Mouse (Mus musculus) hindbrain, embryonic 14.5 days (tissue): ENCODE results near the gene Ankrd34b. TPM values are rescaled to one million over a fixed set of nuclear protein-coding genes. Genes with fewer than 3 reads are reported as not detected.
A peak's percentile ranks its signal among the peaks of the same experiment; 100 is the strongest.

Experiments
- ATAC-seq: fragments of 200-750 bp; cut with Nextera tagmentation; 2 replicates; pipeline ENCODE4 v1.8.0; 2017; ENCODE audit warnings: moderate number of reproducible peaks, mild to moderate bottlenecking, moderate TSS enrichment, moderate library complexity; ENCODE audit not compliant: low FRiP score
- DNase-seq: peaks from one replicate; pipeline ENCODE4 v3.0.0-alpha.2; 2015; ENCODE audit warnings: low spot score
- H3K27ac ChIP-seq: fragments of 300-500 bp; sonication (generic); 2 replicates; pipeline ENCODE4 v1.5.1; 2014; ENCODE audit warnings: mild to moderate bottlenecking, moderate library complexity
- H3K27me3 ChIP-seq: fragments of 300-500 bp; sonication (generic); 2 replicates; pipeline ENCODE4 v1.6.1; 2014; ENCODE audit warnings: mild to moderate bottlenecking, low read length, mixed read lengths; ENCODE audit not compliant: control insufficient read depth, insufficient read depth
- H3K36me3 ChIP-seq: fragments of 300-500 bp; sonication (generic); replicated peaks from 2 replicates; pipeline ENCODE4 v1.6.1; 2014; ENCODE audit not compliant: control insufficient read depth, insufficient read depth
- H3K4me1 ChIP-seq: fragments of 300-500 bp; sonication (generic); replicated peaks from 2 replicates; pipeline ENCODE4 v1.6.1; 2014; ENCODE audit warnings: antibody characterized with exemption, low read length, mixed read lengths; ENCODE audit not compliant: control insufficient read depth, insufficient read depth
- H3K4me2 ChIP-seq: fragments of 300-500 bp; sonication (generic); replicated peaks from 2 replicates; pipeline ENCODE4 v1.6.1; 2014; ENCODE audit warnings: mild to moderate bottlenecking, moderate library complexity
- H3K4me3 ChIP-seq: fragments of 300-500 bp; sonication (generic); replicated peaks from 2 replicates; pipeline ENCODE4 v1.5.1; 2014; ENCODE audit warnings: mild to moderate bottlenecking, low read length
- H3K9ac ChIP-seq: fragments of 300-500 bp; sonication (generic); 2 replicates; pipeline ENCODE4 v1.6.1; 2014
- H3K9me3 ChIP-seq: fragments of 300-500 bp; sonication (generic); 2 replicates; pipeline ENCODE4 v1.6.1; 2016; ENCODE audit warnings: low read length; ENCODE audit not compliant: control insufficient read depth
- WGBS: fragments of 180-500 bp; shearing (Covaris S2); extraction: QIAGEN DNeasy Blood & Tissue Kit; methylation state at CpG from one replicate; pipeline ENCODE4 v1.1.7; 2014; 5-methylcytosine and 5-hydroxymethylcytosine counted together
- polyA plus RNA-seq: library from polyadenylated mRNA; unstranded; fragments of >200 nt; fragmentation: Nextera tagmentation; extraction: Ambion mirVana; gene quantifications from 2 replicates; pipeline ENCODE4 v1.2.1, GENCODE M21; 2014

Ankrd34b gene
- polyA plus RNA-seq = 2.7 and 3.5 TPM in 2 replicates

GRCm38 (mm10) chr13:92425758-92426264 is at the start of gene Ankrd34b:
TSS of gene Ankrd34b (plus strand) at chr13:92425896.
- under 1% methylated on average over 53 of the region's 54 CpGs for WGBS
- peak; percentile 89 for ATAC-seq
- H3K27ac ChIP-seq = no peak within 1 kb of the TSS

GRCm38 (mm10) chr13:92387367-92387766 is 38.3 kb upstream of the Ankrd34b start:
- DNase-seq (no peak), ATAC-seq (no peak)
- no peaks in the 10 kb centered on the region for H3K27me3 ChIP-seq
- no peak overlapping the region for H3K4me3 ChIP-seq
- H3K9me3 ChIP-seq = no peaks in the 10 kb centered on the region
- WGBS = 84% methylated on average over 3 of the region's 3 CpGs
- H3K27ac ChIP-seq = no peak overlapping the region
- H3K4me1 ChIP-seq = no peaks in the 10 kb centered on the region
- H3K9ac ChIP-seq = no peak overlapping the region
- H3K36me3 ChIP-seq = no peaks in the 10 kb centered on the region
- H3K4me2 ChIP-seq = no peak overlapping the region

More at GRCm38 (mm10) chr13:92425758-92426264, at the start of gene Ankrd34b:
- H3K9me3 ChIP-seq = no peaks in the 10 kb centered on the region
- DNase-seq = peak; percentile 58
- H3K4me3 ChIP-seq = peak within 1 kb of the TSS; percentile 73
- peak within 1 kb of the TSS; percentile 98 for H3K4me2 ChIP-seq
- H3K4me1 ChIP-seq = 0 out of 2 replicates have a peak, but pooled peaks cover 4% of the 10 kb centered on the region
- peaks cover 44% of the 10 kb centered on the region for H3K27me3 ChIP-seq
- no peaks in the 10 kb centered on the region for H3K36me3 ChIP-seq
- peak within 1 kb of the TSS; percentile 69 for H3K9ac ChIP-seq

GRCm38 (mm10) chr13:92393047-92393661 is 32.5 kb upstream of the Ankrd34b start:
- ATAC-seq = no peak
- H3K4me2 ChIP-seq = no peak overlapping the region
- no peaks in the 10 kb centered on the region for H3K36me3 ChIP-seq
- H3K4me1 ChIP-seq = no peaks in the 10 kb centered on the region
- H3K27me3 ChIP-seq = no peaks in the 10 kb centered on the region
- H3K4me3 ChIP-seq = no peak overlapping the region
- 87% methylated on average over 12 of the region's 12 CpGs for WGBS
- no peak for DNase-seq
- no peaks in the 10 kb centered on the region for H3K9me3 ChIP-seq
- no peak overlapping the region for H3K9ac ChIP-seq
- no peak overlapping the region for H3K27ac ChIP-seq

- Histone ChIP-seq H3K9ac (no peak overlapping the region), H3K4me3 (no peak overlapping the region), H3K27ac (no peak overlapping the region), H3K4me1 (no peaks in the 10 kb centered on the region), H3K36me3 (no peaks in the 10 kb centered on the region), H3K27me3 (no peaks in the 10 kb centered on the region), H3K4me2 (no peak overlapping the region), H3K9me3 (no peaks in the 10 kb centered on the region)
- WGBS = 70% methylated on average over 11 of the region's 11 CpGs
- DNase-seq (no peak), ATAC-seq (peak; percentile 48; the same call in 1 of the 2 replicates)
Measured at GRCm38 (mm10) chr13:92398491-92399384, 27.0 kb upstream of the Ankrd34b start.

GRCm38 (mm10) chr13:92402063-92402462 is 23.6 kb upstream of the Ankrd34b start:
- no peaks in the 10 kb centered on the region for H3K36me3 ChIP-seq
- 76% methylated on average over 2 of the region's 2 CpGs for WGBS
- DNase-seq = no peak

GRCm38 (mm10) chr13:92403496-92403895 is 22.2 kb upstream of the Ankrd34b start:
- Histone ChIP-seq H3K4me3 (no peak overlapping the region), H3K9me3 (no peaks in the 10 kb centered on the region), H3K9ac (no peak overlapping the region), H3K36me3 (no peaks in the 10 kb centered on the region), H3K4me1 (no peaks in the 10 kb centered on the region), H3K4me2 (no peak overlapping the region), H3K27ac (no peak overlapping the region), H3K27me3 (no peaks in the 10 kb centered on the region)
- no peak for DNase-seq
- WGBS = 84% methylated on average over 3 of the region's 3 CpGs
- no peak for ATAC-seq

More at GRCm38 (mm10) chr13:92402063-92402462, 23.6 kb upstream of the Ankrd34b start:
- H3K27ac ChIP-seq = no peak overlapping the region
- H3K4me2 ChIP-seq = no peak overlapping the region
- no peaks in the 10 kb centered on the region for H3K4me1 ChIP-seq
- H3K9me3 ChIP-seq = no peaks in the 10 kb centered on the region
- H3K9ac ChIP-seq = no peak overlapping the region
- no peak for ATAC-seq
- no peaks in the 10 kb centered on the region for H3K27me3 ChIP-seq
- H3K4me3 ChIP-seq = no peak overlapping the region

- no peak overlapping the region for H3K4me3 ChIP-seq
- H3K9ac ChIP-seq = no peak overlapping the region
- 53% methylated on average over 2 of the region's 2 CpGs for WGBS
- no peaks in the 10 kb centered on the region for H3K27me3 ChIP-seq
- H3K36me3 ChIP-seq = no peaks in the 10 kb centered on the region
- no peak for DNase-seq
- no peaks in the 10 kb centered on the region for H3K4me1 ChIP-seq
- no peak overlapping the region for H3K27ac ChIP-seq
- H3K9me3 ChIP-seq = no peaks in the 10 kb centered on the region
- no peak for ATAC-seq
- H3K4me2 ChIP-seq = no peak overlapping the region
Measured at GRCm38 (mm10) chr13:92410486-92410885, 15.2 kb upstream of the Ankrd34b start.

GRCm38 (mm10) chr13:92419630-92420029 is 6.1 kb upstream of the Ankrd34b start:
- Histone ChIP-seq H3K27ac (no peak overlapping the region), H3K9me3 (no peaks in the 10 kb centered on the region), H3K36me3 (no peaks in the 10 kb centered on the region), H3K4me2 (no peak overlapping the region), H3K4me1 (no peaks in the 10 kb centered on the region), H3K9ac (no peak overlapping the region), H3K4me3 (no peak overlapping the region), H3K27me3 (peaks cover 4% of the 10 kb centered on the region; the same call in 1 of the 2 replicates)
- DNase-seq (no peak), ATAC-seq (no peak)
- WGBS = 86% methylated on average over 11 of the region's 11 CpGs

GRCm38 (mm10) chr13:92423711-92424110 is 2.0 kb upstream of the Ankrd34b start:
- DNase-seq (no peak), ATAC-seq (no peak)
- H3K27me3 ChIP-seq = peaks cover 41% of the 10 kb centered on the region
- no peak overlapping the region for H3K27ac ChIP-seq
- no peaks in the 10 kb centered on the region for H3K9me3 ChIP-seq
- H3K36me3 ChIP-seq = no peaks in the 10 kb centered on the region
- H3K9ac ChIP-seq = no peak overlapping the region
- 60% methylated on average over 3 of the region's 3 CpGs for WGBS
- H3K4me2 ChIP-seq = no peak overlapping the region
- H3K4me1 ChIP-seq = 0 out of 2 replicates have a peak, but pooled peaks cover 4% of the 10 kb centered on the region
- H3K4me3 ChIP-seq = no peak overlapping the region
